Mouse (Mus musculus): ENCODE results near the gene Ncaph. TPM values are rescaled to one million over a fixed set of nuclear protein-coding genes. Genes with fewer than 3 reads are reported as not detected.
"Not testable (repeated sequence)": the region's sequence is repeated elsewhere in the genome, so short reads cannot be mapped to it uniquely, and the experiment has no call there.

Ncaph gene
- total RNA-seq (2018; cell fraction: chromatin; rRNA removed): 10 to 100 TPM in 10 of 26 experiments, 1 to 10 TPM in 13, under 1 TPM in 3; 0.61 to 25.6 (median 6.6) TPM
- total RNA-seq (2018; cell fraction: cytosol; rRNA removed): 10 to 100 TPM in 15 of 26 experiments, 1 to 10 TPM in 11; 4.6 to 23.5 (median 10.4) TPM
- 10 to 100 TPM in 7 of 26 experiments, 1 to 10 TPM in 19; 2.0 to 29.2 (median 5.3) TPM for total RNA-seq (2018; cell fraction: nucleus; rRNA removed)
- polyA plus RNA-seq (2018): 7.7 to 21.8 TPM (median 19.2 TPM) in 3 replicates

DNA sequence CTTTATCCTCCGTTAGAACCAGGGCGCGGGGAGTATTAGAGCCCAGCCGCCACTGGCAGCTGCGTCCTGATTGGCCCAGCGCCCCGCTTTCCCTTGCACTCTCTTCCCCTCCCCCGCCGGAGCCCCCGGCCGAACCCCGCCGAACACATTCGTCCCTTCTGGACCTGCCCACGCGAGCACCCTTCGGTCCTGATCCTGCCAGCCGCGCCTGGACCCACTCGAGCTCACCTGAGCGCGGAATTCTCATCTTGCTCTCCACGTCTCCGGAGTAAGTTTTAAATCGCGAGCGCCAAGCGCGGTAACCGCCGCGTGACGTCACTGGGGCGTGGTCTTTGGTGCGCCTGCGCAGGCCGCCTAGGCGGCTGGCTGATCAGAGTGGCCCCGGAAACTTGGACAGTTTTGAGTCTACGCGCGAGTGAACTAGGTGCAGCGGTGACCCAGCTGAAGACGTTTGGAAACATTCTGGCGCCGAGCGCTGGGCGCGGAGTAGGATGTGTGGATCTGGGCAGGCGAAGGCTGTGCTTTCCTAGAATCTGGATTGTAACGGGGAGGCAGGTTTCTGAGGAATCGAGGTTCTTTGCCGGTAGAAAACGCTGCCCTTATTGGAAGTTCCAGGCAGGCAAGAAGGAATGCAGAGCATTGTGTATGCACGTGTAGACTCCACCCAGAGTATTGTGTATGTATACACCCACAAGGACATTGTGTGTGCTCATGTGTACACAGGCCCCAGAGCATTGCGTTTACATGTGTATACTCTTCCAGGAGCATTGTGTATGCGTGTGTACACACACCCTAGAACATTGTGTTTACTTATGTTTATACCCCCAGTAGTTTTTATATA lies at the start of gene Ncaph:
Gene Ncaph, minus strand, starts transcription at position 334 of the 841 bp plus-strand sequence.
- Histone ChIP-seq H3K27ac (peak within 1 kb of the TSS; percentile 73), H3K4me3 (ENCODE audit: inconsistent target) (peak within 1 kb of the TSS; percentile 75), H3K36me3 (ENCODE audit: inconsistent target) (no peaks in the 10 kb centered on the region), H3K79me2 (ENCODE audit: inconsistent target) (peaks cover 47% of the 10 kb centered on the region)
- 2% methylated on average over 57 of the region's 57 CpGs for WGBS (ENCODE audit: missing documents)

DNA sequence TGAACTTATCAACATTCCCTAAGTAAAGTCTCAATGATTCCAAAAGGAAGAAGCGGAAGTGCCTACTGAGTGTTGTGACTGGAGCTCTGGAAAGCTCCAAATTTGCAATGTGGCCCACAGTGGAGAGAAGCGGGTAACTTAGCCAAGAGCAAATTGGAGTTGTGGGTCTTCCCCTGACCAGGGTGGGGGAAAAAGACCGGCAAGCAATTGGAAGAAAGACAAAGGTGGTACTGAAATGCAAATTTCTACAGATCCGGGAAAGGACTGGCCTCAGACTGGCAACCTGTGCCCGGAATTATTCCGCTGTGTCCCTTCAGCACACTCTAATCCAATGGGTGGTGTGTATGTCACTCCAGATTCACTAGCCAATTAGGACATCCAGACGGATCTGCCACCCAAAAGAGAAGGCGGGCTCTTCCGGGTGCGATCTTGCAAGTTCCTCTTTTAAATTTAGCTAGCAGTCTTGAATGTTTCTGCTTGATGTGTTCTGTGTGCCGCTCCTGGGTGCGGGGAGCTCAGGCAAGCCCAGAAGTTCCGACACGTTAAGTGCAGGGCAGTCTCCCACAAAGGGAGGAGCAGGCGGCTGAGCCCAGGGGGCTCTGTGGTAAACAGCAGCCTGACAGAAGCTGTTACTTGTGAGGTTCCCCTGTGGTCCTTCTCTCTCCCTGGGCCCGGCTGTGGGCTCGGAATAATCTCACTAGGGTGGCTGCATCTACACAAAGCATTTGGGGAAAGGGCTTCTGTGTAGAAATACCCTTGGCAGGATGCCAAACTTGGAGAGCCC lies 49.0 kb upstream of the Ncaph start:
- H3K4me3 ChIP-seq (ENCODE audit: inconsistent target): peak overlapping the region; percentile 50
- H3K27ac ChIP-seq: peak overlapping the region; percentile 89
- H3K79me2 ChIP-seq (ENCODE audit: inconsistent target): no peaks in the 10 kb centered on the region
- H3K36me3 ChIP-seq (ENCODE audit: inconsistent target): no peaks in the 10 kb centered on the region
- WGBS (ENCODE audit: missing documents): 4% methylated on average over 17 of the region's 17 CpGs

DNA sequence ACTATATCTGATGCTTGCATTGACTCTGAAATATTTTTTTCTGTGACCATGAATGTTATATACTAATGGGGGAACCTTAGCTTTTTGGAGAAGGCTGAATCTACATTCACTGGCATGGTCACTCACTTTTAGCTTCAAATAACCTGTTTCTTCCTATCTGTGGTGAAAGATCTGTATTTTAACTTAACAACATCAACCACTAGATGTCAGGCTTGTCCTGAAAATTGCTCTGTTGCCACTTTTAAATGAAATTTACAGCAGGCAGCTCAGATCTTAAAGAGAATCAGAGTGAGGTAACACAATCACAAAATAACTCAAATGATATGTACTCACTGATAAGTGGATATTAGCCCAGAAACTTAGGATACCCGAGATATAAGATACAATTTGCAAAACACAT lies 32.5 kb upstream of the Ncaph start:
- not testable (repeated sequence) for H3K27ac ChIP-seq; H3K36me3 ChIP-seq (ENCODE audit: inconsistent target); H3K4me3 ChIP-seq (ENCODE audit: inconsistent target); H3K79me2 ChIP-seq (ENCODE audit: inconsistent target)
- WGBS (ENCODE audit: missing documents): no CpG with 5 or more reads among the region's 1 CpGs

DNA sequence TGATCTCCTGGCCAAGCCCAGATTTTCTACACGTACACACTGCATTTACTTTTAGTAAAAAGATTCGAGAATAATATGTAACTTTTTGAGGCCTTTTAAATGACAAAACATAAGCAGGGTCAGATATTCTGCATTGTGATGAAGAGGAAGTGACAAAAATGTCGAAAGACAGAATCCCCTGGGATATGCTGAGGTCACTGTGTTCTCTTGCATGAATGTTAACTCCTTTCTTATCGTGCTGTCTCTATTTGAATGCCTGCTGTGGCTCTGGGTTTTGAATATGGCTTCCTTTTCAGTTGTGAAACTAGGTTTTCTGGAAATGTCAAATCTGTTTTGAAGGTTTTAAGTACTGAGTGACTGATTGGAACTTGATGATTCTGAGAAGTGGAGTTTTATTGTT lies 31.9 kb upstream of the Ncaph start:
- 51% methylated on average over 4 of the region's 4 CpGs for WGBS (ENCODE audit: missing documents)
- H3K36me3 ChIP-seq (ENCODE audit: inconsistent target): no peaks in the 10 kb centered on the region
- H3K27ac ChIP-seq: 0 out of 2 replicates have a peak overlapping the region, but pooled peaks have one; percentile 5
- no peaks in the 10 kb centered on the region for H3K79me2 ChIP-seq (ENCODE audit: inconsistent target)
- no peak overlapping the region for H3K4me3 ChIP-seq (ENCODE audit: inconsistent target)

DNA sequence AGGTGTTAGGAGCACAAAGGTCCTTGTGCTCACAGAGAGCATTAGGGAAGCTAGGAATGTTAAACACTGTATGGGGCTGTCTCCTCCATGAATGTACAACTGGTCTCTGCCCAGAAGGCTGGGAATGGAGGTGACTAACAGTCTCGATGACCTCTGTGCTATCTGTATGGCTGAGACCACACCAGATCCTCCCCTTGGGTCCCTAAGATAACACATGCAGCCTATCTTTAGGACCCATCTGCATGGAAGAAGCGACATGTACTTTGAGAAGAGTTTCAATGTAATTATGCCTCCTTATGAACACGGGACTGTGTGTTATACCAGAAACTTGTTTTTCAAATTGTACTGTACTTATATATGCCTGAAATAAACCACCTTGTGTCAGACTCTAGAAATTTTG lies 11.9 kb upstream of the Ncaph start:
- WGBS (ENCODE audit: missing documents): 80% methylated on average over 3 of the region's 3 CpGs

DNA sequence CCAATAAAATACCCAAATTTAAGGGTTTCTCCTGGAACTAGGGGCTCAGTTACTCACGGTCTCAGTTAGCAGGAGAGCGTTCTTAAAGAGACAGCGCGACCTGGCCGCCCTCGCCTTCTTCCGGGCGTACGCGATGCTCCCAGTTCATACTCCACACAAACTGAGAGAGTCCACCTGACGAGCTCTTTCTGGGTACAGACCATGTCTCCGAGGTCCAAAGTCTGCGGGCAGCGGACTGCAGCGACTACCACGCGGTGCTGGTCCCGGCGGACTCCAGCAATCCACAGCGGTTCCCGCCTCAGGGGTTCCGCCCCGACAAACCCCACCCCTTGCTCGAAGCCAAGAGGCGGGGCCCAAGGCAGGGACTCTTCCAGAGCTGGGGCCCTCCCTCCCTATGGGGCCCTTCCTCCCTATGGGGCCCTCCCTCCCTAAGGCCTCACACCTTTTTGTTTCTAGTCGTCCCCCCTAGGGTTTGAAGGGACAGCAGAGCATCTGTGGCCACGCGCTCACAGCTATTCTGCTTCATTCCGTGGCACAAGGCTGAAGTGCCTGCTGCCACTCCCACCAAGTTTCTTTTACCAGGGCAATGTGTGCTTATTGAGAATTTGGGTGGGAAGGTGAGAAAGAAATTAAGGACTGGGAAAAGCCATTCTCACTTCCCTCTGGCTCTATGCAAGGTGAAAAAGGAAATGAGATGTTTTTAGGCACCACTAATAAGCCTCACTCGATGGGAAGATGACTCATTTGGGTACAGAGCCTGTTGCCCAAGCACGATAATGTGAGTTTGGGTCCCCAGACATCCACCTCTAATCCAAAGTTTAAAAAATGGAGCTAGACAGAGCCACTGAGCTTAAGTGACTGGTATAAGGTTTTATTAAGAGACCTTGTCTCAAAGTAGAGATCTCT lies 9.7 kb upstream of the Ncaph start, which contains the start of gene Itpripl1:
Gene Itpripl1, minus strand, starts transcription at position 285 of the 906 bp plus-strand sequence.
- peaks cover 37% of the 10 kb centered on the region for H3K79me2 ChIP-seq (ENCODE audit: inconsistent target)
- WGBS (ENCODE audit: missing documents): 5% methylated on average over 23 of the region's 31 CpGs
- peaks cover 18% of the 10 kb centered on the region; the same call in 1 of the 2 replicates for H3K36me3 ChIP-seq (ENCODE audit: inconsistent target)
- peak within 1 kb of the TSS; percentile 89 for H3K4me3 ChIP-seq (ENCODE audit: inconsistent target)
- H3K27ac ChIP-seq: peak within 1 kb of the TSS; percentile 63

More for the DNA sequence above, 11.9 kb upstream of the Ncaph start:
- H3K79me2 ChIP-seq (ENCODE audit: inconsistent target): peaks cover 25% of the 10 kb centered on the region
- H3K27ac ChIP-seq: no peak overlapping the region
- peaks cover 10% of the 10 kb centered on the region; the same call in 1 of the 2 replicates for H3K36me3 ChIP-seq (ENCODE audit: inconsistent target)
- H3K4me3 ChIP-seq (ENCODE audit: inconsistent target): no peak overlapping the region

DNA sequence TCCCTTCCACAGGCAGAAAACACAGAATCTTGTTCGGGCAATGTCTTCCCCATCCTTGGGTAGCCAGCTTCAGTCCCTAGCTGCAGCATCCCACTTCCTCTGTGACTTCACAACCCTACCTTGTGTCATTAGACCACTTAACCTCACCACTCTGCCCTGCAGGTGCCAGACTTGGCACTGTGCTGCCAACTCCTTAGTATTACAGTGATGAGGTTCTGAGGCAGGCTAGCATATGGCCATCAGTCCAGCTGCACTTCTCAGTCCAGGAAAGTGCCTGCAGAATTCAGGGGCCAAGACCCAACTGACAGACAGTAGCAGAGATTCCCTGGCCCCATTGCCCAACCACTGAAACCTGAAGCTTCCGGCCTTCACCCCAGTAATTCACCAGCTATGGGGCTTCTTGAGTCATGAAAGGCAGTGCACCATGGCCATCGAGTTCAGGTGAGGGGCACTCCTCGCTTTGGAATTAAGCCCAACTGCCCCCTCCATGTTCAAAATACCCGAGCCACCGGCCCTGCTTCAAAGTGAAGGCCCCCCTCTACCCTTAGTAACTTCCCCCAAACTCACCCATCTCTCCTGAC lies 8.9 kb upstream of the Ncaph start:
- peaks cover 18% of the 10 kb centered on the region; the same call in 1 of the 2 replicates for H3K36me3 ChIP-seq (ENCODE audit: inconsistent target)
- peaks cover 37% of the 10 kb centered on the region for H3K79me2 ChIP-seq (ENCODE audit: inconsistent target)
- peak overlapping the region; percentile 63 for H3K27ac ChIP-seq
- 3% methylated on average over 6 of the region's 6 CpGs for WGBS (ENCODE audit: missing documents)
- peak overlapping the region; percentile 89 for H3K4me3 ChIP-seq (ENCODE audit: inconsistent target)

DNA sequence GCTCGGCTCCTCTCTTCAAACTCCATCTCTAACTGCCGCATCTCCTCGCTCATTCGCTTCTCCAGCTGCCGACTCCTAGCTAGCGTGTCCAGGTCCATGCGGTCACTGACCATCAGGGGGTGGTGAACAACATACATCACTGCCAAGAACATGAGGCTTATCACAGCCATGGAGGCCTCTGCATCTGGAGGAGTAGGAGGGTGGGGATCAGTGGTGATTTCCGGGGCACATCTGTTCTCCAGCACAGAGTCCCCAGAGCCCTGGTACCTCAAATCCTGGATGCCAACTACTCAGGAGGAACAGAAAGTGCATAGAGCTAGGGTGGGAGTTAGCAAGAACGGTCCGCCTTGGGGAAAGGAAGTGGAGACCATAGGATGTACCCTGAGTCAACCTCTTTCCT lies 8.3 kb upstream of the Ncaph start:
- peak overlapping the region; percentile 63 for H3K27ac ChIP-seq
- 75% methylated on average over 10 of the region's 10 CpGs for WGBS (ENCODE audit: missing documents)
- peaks cover 18% of the 10 kb centered on the region; the same call in 1 of the 2 replicates for H3K36me3 ChIP-seq (ENCODE audit: inconsistent target)
- peak overlapping the region; percentile 89 for H3K4me3 ChIP-seq (ENCODE audit: inconsistent target)
- H3K79me2 ChIP-seq (ENCODE audit: inconsistent target): peaks cover 37% of the 10 kb centered on the region

DNA sequence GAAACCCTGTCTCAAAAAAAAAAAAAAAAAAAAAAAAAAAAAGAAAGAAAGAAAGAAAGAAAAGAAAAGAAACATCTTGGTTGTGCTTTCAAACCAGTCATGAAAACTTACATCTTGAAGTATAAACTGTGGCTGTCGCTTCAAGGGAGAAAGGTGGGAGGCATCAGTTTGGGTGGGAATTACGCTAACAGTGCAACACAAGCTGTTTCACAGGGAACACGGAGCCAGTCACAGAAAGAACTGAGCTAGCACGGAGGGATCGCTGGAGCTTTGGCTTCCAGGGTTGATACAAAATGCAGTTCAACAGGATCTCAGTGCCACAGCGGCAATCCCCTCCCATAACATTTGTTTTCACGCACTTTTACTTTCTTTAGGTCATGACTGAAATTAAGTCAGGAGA lies 6.3 kb upstream of the Ncaph start:
- H3K79me2 ChIP-seq (ENCODE audit: inconsistent target): peaks cover 37% of the 10 kb centered on the region
- 99% methylated on average over 7 of the region's 7 CpGs for WGBS (ENCODE audit: missing documents)
- H3K27ac ChIP-seq: no peak overlapping the region
- peaks cover 18% of the 10 kb centered on the region; the same call in 1 of the 2 replicates for H3K36me3 ChIP-seq (ENCODE audit: inconsistent target)
- no peak overlapping the region for H3K4me3 ChIP-seq (ENCODE audit: inconsistent target)

DNA sequence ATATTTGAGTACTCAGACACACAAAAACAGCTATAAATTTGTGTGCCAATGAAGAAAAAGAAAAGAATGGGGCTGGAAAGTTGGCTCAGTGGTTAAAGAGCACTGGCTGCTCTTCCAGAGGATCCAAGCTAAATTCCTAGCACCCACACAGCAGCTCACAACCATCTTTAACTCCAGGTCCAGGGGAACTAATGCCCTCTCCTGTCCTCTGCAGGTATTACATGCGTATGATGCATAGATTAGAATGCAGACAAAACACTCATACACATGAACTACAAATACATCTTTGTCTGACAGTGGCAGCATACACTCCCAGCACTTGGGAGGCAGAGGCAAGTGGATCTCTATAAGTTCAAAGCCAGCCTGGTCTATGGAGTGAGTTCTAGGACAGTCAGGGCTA lies 5.9 kb upstream of the Ncaph start:
- Histone ChIP-seq H3K79me2 (ENCODE audit: inconsistent target) (peaks cover 37% of the 10 kb centered on the region), H3K27ac (no peak overlapping the region), H3K36me3 (ENCODE audit: inconsistent target) (peaks cover 18% of the 10 kb centered on the region; the same call in 1 of the 2 replicates), H3K4me3 (ENCODE audit: inconsistent target) (no peak overlapping the region)
- WGBS (ENCODE audit: missing documents): 100% methylated on average over 1 of the region's 1 CpGs

DNA sequence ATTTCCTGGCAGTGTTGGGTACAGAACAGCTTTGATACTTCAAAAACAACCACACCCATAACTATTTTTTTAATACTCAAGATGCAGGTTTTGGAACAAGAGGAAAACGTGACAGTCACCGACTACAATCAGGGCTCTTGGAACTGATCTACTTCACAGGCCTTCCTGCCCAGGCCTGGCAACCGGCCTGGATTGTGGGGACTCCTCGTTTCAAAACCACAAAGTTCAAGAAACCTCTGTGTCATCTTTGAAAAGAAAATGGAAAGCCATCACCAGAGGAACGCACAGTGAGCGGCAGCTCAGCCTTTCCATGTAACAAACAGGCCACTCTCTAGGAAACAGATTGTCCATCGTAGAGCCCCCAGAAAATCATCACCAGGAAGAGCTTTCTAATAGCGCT lies 5.3 kb upstream of the Ncaph start:
- no peak overlapping the region for H3K4me3 ChIP-seq (ENCODE audit: inconsistent target)
- peaks cover 18% of the 10 kb centered on the region; the same call in 1 of the 2 replicates for H3K36me3 ChIP-seq (ENCODE audit: inconsistent target)
- no peak overlapping the region for H3K27ac ChIP-seq
- peaks cover 37% of the 10 kb centered on the region for H3K79me2 ChIP-seq (ENCODE audit: inconsistent target)
- WGBS (ENCODE audit: missing documents): 61% methylated on average over 8 of the region's 8 CpGs

DNA sequence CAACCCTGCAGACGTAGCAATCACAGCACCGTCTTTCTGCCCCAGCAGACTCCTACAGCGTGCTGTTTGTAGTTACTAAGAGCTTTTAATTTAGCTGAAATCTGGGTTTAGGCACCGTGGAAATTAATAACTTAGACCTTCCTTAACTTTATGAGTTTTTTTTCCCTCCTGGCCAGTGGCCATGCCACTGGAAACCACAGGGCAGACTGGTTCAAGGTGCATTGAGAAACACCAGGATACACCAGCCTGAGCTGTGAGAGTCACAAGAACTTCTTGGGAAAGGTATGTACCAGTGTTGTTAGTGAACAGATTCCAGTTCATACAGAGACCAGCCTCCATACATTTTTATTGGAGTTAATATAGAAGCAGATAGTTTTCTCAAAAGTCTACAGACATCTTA lies 4.7 kb upstream of the Ncaph start:
- Histone ChIP-seq H3K36me3 (ENCODE audit: inconsistent target) (peaks cover 18% of the 10 kb centered on the region; the same call in 1 of the 2 replicates), H3K4me3 (ENCODE audit: inconsistent target) (no peak overlapping the region), H3K27ac (no peak overlapping the region), H3K79me2 (ENCODE audit: inconsistent target) (peaks cover 38% of the 10 kb centered on the region)
- WGBS (ENCODE audit: missing documents): 89% methylated on average over 4 of the region's 4 CpGs

DNA sequence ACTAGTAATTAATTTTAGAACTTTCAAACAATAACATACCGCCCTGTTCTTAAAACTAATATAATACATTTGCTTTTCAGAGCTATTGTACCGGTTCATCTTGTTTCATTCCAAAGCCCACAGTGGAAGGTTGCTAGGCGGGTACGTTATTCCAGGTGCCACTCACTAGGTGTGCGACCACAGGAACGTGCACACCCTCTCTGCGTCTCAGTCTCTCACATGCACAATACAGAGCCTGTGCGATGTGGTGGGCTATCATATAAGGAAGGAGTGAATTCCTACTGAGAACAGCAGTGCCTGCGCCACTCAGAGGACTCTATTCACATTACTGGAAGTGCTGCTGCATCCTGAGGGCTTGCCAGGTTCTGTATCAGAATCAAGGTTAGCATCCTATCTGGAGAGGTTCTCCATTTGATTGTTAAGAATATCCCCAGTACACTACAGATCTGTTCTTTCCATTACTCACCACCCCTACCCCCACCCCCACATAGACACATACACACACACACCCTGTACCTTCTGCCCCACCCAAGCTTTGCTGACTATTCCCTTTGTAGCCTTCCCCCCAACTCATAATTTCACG lies 4.2 kb upstream of the Ncaph start:
- Histone ChIP-seq H3K4me3 (ENCODE audit: inconsistent target) (no peak overlapping the region), H3K27ac (peak overlapping the region; percentile 75), H3K79me2 (ENCODE audit: inconsistent target) (peaks cover 40% of the 10 kb centered on the region), H3K36me3 (ENCODE audit: inconsistent target) (peaks cover 18% of the 10 kb centered on the region; the same call in 1 of the 2 replicates)
- WGBS (ENCODE audit: missing documents): 92% methylated on average over 10 of the region's 10 CpGs

Data from macrophage (primary cell).